Mouse (Mus musculus) fibroblast of lung, adult 2 months (primary cell): ENCODE measurements around the gene Rfc5.
"Not testable (repeated sequence)": the region's sequence is repeated elsewhere in the genome, so short reads cannot be mapped to it uniquely, and the experiment has no call there.

Experiments used
- DNase-seq: peaks from one replicate; pipeline ENCODE4 v3.0.0-alpha.2; 2011; ENCODE audit warnings: low read depth

Gene Rfc5

GRCm38 (mm10) chr5:117388877-117389276 lies at the start of gene Rfc5:
Rfc5 (minus strand) TSS chr5:117389047.
- peak; percentile 78 for DNase-seq

- DNase-seq, result not testable (repeated sequence)
Observed at GRCm38 (mm10) chr5:117433501-117433900, 44.7 kb upstream of the Rfc5 start.

GRCm38 (mm10) chr5:117417442-117417841 lies 28.6 kb upstream of the Rfc5 start:
- no peak for DNase-seq

- no peak for DNase-seq
Observed at GRCm38 (mm10) chr5:117415011-117415912, 26.4 kb upstream of the Rfc5 start.

DNA sequence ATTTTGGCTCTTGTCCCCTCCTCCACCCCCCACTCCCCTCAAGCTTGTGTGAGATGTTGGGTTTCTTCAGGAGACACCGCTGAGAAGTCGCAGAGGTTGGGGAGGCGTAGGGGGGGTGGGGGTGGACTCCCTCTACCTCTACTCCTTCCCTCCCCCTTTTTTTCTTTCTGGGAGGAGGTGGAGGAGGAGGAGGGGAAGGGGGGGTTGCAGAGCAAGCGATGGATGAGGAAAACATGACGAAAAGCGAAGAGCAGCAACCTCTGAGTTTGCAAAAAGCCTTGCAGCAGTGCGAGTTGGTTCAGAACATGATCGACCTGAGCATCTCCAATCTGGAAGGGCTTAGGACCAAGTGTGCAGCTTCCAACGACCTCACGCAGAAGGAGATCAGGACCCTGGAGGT lies 25.8 kb upstream of the Rfc5 start:
- no peak for DNase-seq

- DNase-seq, result no peak
Observed at GRCm38 (mm10) chr5:117413507-117414501, 25.0 kb upstream of the Rfc5 start, which contains the start of gene Ksr2. Ksr2 (plus strand) TSS chr5:117414000.

DNA sequence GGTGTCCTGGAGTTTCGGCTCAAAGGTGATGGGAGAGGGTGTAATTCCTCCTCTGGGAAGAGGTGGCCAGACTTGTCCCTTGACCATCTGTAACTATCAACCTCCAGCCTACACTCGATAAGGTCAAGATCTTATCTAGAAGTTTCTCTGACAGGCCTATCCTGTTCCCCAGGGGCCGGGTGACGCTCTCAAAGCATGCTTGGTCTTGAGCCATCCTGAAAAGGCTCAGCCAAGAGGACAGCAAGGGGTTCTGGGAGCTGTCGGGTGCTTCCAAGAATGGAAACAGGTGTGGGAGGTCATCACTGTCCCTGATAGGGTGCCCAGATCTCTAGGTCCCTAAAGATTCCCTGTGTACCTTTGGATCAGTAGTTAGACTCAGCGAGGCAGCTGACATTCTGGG lies 20.5 kb upstream of the Rfc5 start:
- no peak for DNase-seq

- no peak for DNase-seq
Observed at GRCm38 (mm10) chr5:117408216-117408615, 19.4 kb upstream of the Rfc5 start.

DNA sequence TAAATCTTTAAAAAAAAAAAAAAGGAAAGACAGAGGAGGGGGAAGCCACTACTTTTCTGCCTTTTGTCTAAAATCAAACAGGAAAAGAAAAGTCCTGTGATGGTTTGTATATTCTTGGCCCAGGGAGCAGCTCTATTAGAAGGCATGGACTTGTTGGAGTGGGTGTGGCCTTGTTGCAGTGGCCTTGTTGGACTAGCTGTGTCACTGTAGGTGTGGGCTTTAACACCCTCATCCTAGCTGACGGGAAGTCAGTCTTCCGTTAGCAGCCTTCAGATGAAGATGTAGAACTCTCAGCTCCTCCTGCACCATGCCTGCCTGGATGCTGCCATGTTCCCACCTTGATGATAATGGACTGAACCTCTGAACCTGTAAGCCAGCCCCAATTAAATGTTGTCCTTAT lies 15.8 kb upstream of the Rfc5 start:
- DNase-seq, result not testable (repeated sequence)

DNA sequence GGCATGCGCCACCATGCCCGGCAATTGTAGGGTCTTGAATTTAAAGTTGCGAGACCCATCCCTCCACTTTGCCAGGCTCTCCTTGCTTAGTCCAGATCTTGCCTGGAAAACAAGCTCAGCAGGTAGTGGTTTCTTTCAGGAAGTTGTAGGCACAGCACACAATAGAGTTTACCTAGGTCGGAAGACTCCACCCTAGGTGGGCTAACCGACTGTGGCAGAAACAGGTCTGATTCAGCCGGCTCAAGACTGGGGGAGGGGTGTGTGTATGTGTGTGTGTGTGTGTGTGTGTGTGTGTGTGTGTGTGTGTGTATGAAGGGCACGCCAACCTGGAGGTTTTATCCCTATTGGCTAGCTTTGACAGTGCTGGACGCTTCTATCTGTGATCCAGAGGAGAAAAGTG lies 14.8 kb upstream of the Rfc5 start:
- DNase-seq, result no peak

GRCm38 (mm10) chr5:117399281-117399680 lies 10.4 kb upstream of the Rfc5 start:
- no peak for DNase-seq

- no peak for DNase-seq
Observed at GRCm38 (mm10) chr5:117398007-117398550, 9.2 kb upstream of the Rfc5 start.

DNA sequence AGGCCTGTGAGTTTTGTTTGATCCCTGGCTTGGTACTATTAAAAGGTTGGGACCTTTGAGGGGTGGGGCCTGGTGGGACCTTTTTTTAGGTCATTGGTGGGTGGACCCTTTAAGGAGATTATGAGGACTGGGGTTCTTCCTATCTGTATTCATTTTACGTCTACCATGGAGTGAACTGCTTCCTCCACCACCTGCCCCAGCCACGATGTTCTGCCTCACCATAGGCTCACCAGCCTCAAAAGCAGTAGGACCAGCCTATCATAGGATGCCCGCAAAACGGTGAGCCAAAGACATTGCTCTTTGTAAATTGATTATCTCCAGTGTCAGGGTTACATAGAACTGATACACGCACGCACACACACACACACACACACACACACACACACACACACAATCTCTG lies 8.5 kb upstream of the Rfc5 start:
- no peak for DNase-seq

DNA sequence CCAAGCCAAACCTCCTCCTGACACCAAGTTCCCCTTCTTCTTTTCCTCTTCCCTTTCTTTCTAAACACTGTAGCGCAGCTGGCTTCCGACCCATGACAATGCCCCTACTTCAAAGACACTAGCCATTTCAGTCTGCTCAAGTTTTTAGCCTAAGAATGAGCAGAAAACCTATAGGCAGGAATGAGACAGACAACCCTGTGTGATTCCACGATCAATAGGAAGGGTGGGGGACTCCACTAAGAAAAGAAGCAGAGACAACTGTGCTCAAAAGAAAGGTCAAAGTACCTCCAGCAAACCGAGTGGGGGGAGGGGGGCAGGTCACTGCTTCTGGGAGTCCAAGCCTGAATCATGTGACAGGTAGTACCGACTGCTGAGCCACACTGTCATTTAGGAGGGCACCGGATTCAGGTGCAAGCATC lies 7.8 kb upstream of the Rfc5 start:
- no peak for DNase-seq

GRCm38 (mm10) chr5:117395834-117396233 lies 7.0 kb upstream of the Rfc5 start:
- DNase-seq, result no peak

GRCm38 (mm10) chr5:117390895-117391294 lies 2.0 kb upstream of the Rfc5 start:
- no peak for DNase-seq

- no peak for DNase-seq
Observed at GRCm38 (mm10) chr5:117388296-117388751, 523 bp downstream of the Rfc5 start.

DNA sequence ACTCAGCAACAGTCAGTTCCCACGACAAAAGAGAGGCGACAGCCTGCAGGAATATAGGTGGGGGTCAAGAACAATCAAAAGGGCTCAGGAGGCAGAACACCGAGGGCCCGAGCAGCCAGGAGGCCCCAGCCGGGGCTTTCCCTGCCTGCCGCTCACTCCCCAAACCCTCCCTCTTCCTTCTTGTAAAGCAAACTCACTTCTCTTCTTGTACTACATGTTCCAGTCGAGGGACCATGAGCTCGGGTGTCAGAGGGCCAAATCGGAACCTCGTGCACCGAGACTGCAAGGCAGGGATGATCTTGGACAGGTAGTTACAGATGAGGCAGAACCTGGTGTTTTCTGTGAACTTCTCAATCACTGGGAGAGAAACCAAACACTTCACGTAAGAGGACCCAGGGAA lies 5.6 kb downstream of the Rfc5 start:
- DNase-seq, result no peak

DNA sequence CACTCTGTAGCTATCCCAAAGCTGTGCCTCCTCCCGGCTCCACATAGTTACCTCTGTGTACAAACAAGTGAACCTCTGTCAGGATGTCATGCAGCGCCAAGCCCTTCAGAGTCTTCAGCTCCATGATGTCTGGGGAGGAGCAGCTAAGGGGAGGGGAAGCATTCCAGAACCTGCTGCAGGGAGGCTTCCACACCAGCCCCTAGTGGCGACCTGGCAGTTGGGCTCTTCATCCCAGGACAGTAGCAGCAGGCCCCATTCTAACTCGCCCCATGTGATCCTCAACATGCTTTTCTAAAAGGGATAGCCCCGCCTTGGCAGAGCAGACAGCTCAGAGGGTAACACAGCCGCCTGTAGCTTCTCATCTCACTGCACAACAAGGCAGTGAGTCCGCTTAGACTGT lies 7.1 kb downstream of the Rfc5 start:
- DNase-seq, result no peak

GRCm38 (mm10) chr5:117380199-117380598 lies 8.6 kb downstream of the Rfc5 start:
- no peak for DNase-seq

DNA sequence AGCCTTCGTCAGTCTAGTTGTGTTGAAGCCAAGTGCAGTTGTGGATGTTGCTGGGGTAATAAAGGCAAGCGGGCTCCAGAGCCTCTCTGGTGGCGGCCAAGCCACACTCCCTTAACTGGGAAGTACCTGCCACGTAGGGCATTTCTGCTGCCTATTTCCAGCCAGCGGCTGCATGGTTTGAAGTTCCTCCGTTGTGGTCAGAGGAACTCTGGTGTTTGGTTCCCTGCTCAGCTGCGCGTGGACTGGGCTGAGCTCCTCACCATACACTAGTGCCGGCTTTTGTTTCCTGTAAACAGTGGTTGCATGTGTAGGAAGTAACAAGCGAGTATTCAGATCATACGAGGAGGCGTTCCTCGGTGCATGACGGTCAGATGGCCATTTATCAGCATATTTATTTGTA lies 11.1 kb downstream of the Rfc5 start:
- not testable (repeated sequence) for DNase-seq

- no peak for DNase-seq
Observed at GRCm38 (mm10) chr5:117376331-117376761, 12.5 kb downstream of the Rfc5 start.
